Mouse (Mus musculus): ENCODE measurements around the gene Pomgnt2. TPM values are rescaled to one million over a fixed set of nuclear protein-coding genes. Genes with fewer than 3 reads are reported as not detected.

Gene Pomgnt2
- total RNA-seq, 1 experiment from 2014 or later: not detected

DNA sequence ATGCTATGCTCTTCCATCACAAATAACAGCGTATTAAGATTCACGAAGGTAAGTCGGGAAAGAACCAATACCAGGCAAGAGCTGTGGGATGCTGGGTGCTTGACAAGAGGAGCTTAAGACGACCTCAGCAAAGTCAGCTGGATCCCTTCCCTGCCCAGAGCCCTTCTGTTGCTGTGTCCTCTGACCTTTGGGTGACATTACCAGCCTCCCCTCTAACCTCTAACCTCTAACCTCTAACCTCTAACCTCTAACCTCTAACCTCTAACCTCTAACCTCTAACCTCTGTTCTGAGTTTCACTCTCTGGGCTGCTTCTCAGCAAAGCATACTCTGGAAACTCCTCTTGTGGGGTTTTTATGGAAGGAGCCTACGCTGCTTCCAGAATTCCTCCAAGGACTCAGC, 21.2 kb upstream of the Pomgnt2 start:
- no peak for ATAC-seq (ENCODE audit: extremely low read depth, insufficient number of reproducible peaks, low FRiP score, poor library complexity, severe bottlenecking)

GRCm38 (mm10) chr9:122014241-122014667, 17.3 kb upstream of the Pomgnt2 start:
- peak; percentile 59 for ATAC-seq (ENCODE audit: extremely low read depth, insufficient number of reproducible peaks, low FRiP score, poor library complexity, severe bottlenecking)

- no peak for ATAC-seq (ENCODE audit: extremely low read depth, insufficient number of reproducible peaks, low FRiP score, poor library complexity, severe bottlenecking)
Measured at GRCm38 (mm10) chr9:122013629-122014028, 16.7 kb upstream of the Pomgnt2 start.

GRCm38 (mm10) chr9:122012816-122013215, 15.9 kb upstream of the Pomgnt2 start:
- ATAC-seq (ENCODE audit: extremely low read depth, insufficient number of reproducible peaks, low FRiP score, poor library complexity, severe bottlenecking): no peak

DNA sequence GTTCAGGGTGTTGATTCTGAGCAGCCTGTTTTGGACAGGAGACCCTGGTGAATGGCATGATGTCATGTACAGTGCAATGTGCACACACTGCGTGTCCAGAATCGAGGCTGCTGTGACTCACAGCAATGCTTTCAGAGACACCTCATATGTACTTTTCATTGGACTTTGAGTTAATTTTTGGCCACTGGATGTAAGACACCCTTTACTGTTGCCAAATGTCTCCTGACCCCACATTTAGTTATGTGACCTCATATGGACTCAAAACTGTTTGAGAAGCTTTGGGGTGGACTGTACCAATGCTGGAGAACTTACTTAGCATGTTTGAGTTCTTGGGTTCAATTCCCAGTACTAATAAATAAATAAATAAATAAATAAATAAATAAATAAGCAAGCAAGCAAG, 13.8 kb upstream of the Pomgnt2 start:
- no peak for ATAC-seq (ENCODE audit: extremely low read depth, insufficient number of reproducible peaks, low FRiP score, poor library complexity, severe bottlenecking)

GRCm38 (mm10) chr9:122008876-122009275, 12.0 kb upstream of the Pomgnt2 start:
- no peak for ATAC-seq (ENCODE audit: extremely low read depth, insufficient number of reproducible peaks, low FRiP score, poor library complexity, severe bottlenecking)

- ATAC-seq (ENCODE audit: extremely low read depth, insufficient number of reproducible peaks, low FRiP score, poor library complexity, severe bottlenecking): no peak
Measured at GRCm38 (mm10) chr9:122006609-122007008, 9.7 kb upstream of the Pomgnt2 start.

GRCm38 (mm10) chr9:122006175-122006574, 9.3 kb upstream of the Pomgnt2 start:
- ATAC-seq (ENCODE audit: extremely low read depth, insufficient number of reproducible peaks, low FRiP score, poor library complexity, severe bottlenecking): no peak

GRCm38 (mm10) chr9:121997978-121998377, 1.1 kb upstream of the Pomgnt2 start:
- no peak for ATAC-seq (ENCODE audit: extremely low read depth, insufficient number of reproducible peaks, low FRiP score, poor library complexity, severe bottlenecking)

DNA sequence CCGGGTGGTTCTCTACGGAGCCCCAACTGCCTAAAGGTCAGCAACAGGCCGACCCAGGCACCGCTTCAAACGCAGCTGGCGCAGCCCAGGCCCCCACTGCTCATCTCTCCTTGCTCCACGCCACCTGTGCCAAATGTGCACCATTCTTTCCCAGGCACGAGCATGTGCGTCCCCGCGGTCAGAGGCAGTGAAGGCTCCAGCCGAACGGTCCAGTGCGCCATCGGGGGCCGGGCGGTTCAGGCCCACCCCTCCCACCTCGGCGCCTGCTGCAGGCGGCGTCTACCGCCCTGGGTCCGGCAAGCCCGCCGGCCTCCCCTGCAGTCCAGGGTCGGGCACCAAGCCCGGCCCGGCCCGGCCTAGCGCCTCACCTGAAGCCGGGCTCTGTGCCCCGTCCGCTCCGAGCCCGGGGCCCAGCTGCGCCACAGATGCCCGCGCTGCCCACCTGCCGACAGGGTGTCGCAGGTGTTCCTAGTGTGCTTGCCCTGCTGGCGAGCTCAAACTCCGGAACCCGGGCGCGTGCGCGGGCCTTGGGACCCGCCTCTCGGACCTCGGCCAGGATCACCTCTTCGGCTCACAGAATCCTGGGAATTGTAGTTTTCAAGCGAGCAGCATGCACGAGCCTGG, 1.3 kb downstream of the Pomgnt2 start:
- no peak for ATAC-seq (ENCODE audit: extremely low read depth, insufficient number of reproducible peaks, low FRiP score, poor library complexity, severe bottlenecking)

- no peak for ATAC-seq (ENCODE audit: extremely low read depth, insufficient number of reproducible peaks, low FRiP score, poor library complexity, severe bottlenecking)
Measured at GRCm38 (mm10) chr9:121995077-121995476, 1.8 kb downstream of the Pomgnt2 start.

- ATAC-seq (ENCODE audit: extremely low read depth, insufficient number of reproducible peaks, low FRiP score, poor library complexity, severe bottlenecking): no peak
Measured at GRCm38 (mm10) chr9:121993047-121993446, 3.9 kb downstream of the Pomgnt2 start.

GRCm38 (mm10) chr9:121991041-121991440, 5.9 kb downstream of the Pomgnt2 start:
- ATAC-seq (ENCODE audit: extremely low read depth, insufficient number of reproducible peaks, low FRiP score, poor library complexity, severe bottlenecking): no peak

DNA sequence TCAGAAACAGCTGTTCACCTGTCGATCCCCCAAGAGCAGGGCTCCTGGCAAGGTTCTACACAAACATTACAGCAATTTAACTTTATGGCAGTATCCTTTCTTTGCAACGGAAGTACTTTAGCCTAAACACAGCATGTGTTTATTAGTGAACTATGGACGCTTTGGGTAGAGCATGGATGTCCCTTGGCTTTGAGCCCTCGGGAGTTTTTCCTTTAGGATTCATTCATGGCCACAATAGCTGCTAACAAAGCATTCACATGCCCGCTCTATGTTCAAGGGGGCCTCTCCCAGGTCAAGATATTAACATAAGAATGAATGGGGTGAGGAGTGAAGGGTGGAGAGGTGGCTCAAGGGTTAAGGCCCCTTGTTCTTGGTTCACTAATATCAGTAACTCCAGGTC, 7.4 kb downstream of the Pomgnt2 start:
- ATAC-seq (ENCODE audit: extremely low read depth, insufficient number of reproducible peaks, low FRiP score, poor library complexity, severe bottlenecking): no peak

GRCm38 (mm10) chr9:121988910-121989309, 8.0 kb downstream of the Pomgnt2 start:
- no peak for ATAC-seq (ENCODE audit: extremely low read depth, insufficient number of reproducible peaks, low FRiP score, poor library complexity, severe bottlenecking)

DNA sequence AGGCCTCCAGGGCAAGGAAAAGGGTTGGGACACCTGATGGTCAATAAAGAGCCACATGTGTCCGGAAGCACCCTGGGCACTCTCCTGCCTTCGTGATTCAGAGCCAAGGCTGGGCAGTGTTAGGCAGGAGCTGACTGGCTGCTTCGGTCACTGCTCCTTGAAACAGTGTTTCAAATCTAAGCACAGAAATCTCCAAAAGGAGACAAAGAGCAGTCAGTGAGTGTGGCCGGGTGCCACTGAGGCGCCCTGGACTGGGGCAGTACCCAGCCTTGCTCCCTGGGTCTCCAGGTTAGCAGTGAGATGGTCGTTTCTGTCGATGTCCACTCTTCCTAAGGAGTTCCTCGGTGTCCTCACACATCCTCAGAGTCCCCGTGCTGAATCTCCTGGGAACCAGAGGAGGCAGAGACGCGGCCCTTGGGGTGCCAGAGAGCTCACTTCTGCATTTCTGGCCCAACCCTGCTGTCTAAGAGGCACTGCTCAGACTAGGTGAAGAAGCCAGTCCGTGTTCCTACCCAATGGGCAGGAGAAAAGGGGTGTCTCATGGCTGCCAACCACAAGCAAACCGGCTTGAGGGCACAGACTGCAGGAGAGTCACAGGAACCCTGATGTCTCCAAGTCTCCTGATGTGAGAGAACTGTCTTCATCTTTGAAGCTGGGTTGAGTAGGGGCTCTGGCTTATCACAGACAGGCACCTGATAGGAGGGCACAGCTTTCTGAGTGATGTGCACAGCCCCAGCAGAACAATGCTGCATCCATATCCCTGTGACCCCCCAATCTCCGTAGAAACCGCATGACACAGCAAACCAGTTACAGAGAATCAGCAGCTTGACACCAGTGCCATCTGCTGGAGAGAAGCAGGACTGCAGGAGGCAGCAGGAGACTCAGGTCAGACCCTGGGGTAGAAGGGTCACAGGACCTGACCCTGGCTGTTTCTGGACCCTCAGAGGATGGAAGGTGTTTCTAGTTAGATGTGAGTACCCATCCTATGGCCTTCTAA, 12.1 kb downstream of the Pomgnt2 start:
- ATAC-seq (ENCODE audit: extremely low read depth, insufficient number of reproducible peaks, low FRiP score, poor library complexity, severe bottlenecking): peak; percentile 73

DNA sequence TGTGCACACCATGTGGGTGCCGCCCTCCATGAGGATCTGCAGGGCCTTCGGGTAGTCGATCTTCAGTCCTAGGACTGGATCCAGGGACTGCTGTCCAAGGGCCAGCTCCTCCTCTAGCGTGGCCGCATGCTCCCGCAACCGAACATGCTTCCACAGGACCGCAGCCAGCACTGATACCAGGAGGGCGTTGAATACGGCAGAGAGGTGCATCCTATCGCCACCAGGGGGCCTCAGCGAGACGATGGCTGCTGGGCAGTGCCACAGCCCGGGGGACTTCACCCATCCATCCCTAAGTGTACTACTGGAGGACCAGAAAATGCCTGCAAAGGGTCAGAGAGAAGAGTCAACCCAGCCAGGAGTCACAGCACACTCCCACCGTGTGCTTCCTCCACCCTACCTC, 13.4 kb downstream of the Pomgnt2 start:
- ATAC-seq (ENCODE audit: extremely low read depth, insufficient number of reproducible peaks, low FRiP score, poor library complexity, severe bottlenecking): 0 out of 2 replicates have a peak, but pooled peaks have one; percentile 15

- ATAC-seq (ENCODE audit: extremely low read depth, insufficient number of reproducible peaks, low FRiP score, poor library complexity, severe bottlenecking): no peak
Measured at GRCm38 (mm10) chr9:121982665-121983064, 14.2 kb downstream of the Pomgnt2 start.

DNA sequence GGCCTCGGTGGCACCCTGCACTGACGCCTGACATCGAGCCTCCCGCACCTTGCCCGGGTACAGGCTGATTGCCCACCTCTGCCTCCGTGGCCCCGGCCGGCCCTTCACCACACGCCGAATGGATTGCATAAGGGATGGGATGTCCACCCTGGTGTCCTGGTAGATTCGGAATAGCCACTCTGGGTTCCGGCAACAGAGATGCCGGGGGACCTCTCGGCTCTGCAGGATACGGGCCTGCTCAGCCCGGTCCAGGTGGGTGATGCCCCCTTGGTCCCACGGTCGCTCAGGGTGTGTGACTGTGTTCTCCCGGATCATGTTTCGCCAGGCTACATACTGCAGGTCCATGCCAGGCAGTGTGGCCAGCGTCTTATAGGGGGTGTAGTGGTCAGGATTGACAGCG, 14.7 kb downstream of the Pomgnt2 start:
- no peak for ATAC-seq (ENCODE audit: extremely low read depth, insufficient number of reproducible peaks, low FRiP score, poor library complexity, severe bottlenecking)

GRCm38 (mm10) chr9:121981466-121982105, 15.3 kb downstream of the Pomgnt2 start:
- no peak for ATAC-seq (ENCODE audit: extremely low read depth, insufficient number of reproducible peaks, low FRiP score, poor library complexity, severe bottlenecking)

Measured in neutrophil, adult 5-6 weeks (primary cell).